Comparison of ENCODE assay signal across 9 mouse cellular contexts in the genomic region with DNA sequence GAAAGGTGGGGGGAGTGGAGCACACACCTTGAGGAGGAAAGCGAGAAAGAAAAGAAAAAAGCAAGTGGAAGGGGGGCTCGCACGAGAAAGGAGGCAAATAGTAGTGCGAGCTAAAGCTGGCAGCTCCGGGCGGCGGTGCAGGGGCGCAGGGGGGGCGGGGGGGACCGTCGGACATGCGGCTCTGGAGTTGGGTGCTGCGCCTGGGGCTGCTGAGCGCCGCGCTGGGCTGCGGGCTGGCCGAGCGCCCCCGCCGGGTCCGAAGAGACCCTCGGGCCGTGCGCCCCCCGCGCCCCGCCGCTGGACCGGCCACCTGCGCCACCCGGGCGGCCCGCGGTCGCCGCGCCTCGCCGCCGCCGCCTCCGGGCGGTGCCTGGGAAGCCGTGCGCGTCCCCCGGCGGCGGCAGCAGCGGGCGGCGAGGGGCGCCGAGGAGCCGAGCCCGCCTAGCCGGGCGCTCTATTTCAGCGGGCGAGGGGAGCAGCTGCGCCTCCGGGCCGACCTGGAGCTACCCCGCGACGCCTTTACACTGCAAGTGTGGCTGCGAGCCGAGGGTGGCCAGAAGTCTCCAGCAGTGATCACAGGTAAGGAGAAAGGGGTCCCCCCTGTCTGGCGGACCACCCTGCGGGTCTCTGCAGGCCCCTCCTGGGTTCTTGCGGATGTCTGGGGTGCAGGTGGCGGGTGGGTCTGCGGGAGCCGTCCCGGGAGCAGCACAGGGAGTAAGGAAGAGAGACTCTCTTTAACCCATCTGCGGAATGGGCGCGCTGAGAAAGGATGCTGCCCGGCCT. TPM values are rescaled to one million over a fixed set of nuclear protein-coding genes. Genes with fewer than 3 reads are reported as not detected.
DNase-seq lines count a peak whose midpoint lies in the region; ATAC-seq and TF ChIP-seq lines count a peak whose summit lies in the region.
"Had no signal": no experiment of that assay in that cellular context is flagged by ENCODE, and none has a peak within 500 bp of the region (broad histone marks: within the 10 kb centered on the region; RNA-seq: fewer than 3 reads in every experiment).

No protein-coding gene starts in this region.

- H3K4me1 ChIP-seq in ES-E14 (ENCODE audit: control insufficient read depth in 2 of 2, insufficient read depth in 2 of 2, low read length in 2 of 2, poor library complexity in 1 of 2) = no peaks in the 10 kb centered on the region
- 0 out of 2 replicates have a peak, but pooled peaks cover 2% of the 10 kb centered on the region for H3K4me1 ChIP-seq in embryonic fibroblast, embryonic 13.5 days (ENCODE audit: control insufficient read depth, insufficient read depth, low read length)
- H3K4me1 ChIP-seq in hindbrain, embryonic 12.5 days = peaks cover 25% of the 10 kb centered on the region
- 0 out of 2 replicates have a peak, but pooled peaks cover 5% of the 10 kb centered on the region for H3K4me1 ChIP-seq in liver, embryonic 13.5 days (replicated peaks)

- peak overlapping the region; percentile 91 for H3K4me2 ChIP-seq in hindbrain, embryonic 12.5 days (replicated peaks)
- peak overlapping the region; percentile 60 for H3K4me2 ChIP-seq in liver, embryonic 13.5 days

- ATAC-seq in hindbrain, embryonic 12.5 days (ENCODE audit: low FRiP score) = peak; percentile 76
- ATAC-seq in liver, embryonic 13.5 days (ENCODE audit: low read depth) = no peak

- peak overlapping the region; percentile 54 to 74 for H3K4me3 ChIP-seq in ES-E14 (ENCODE audit: insufficient read depth in 1 of 2, low read depth in 1 of 2, low read length in 2 of 2, poor library complexity in 1 of 2, severe bottlenecking in 1 of 2)
- peak overlapping the region; percentile 68 for H3K4me3 ChIP-seq in embryonic fibroblast, embryonic 13.5 days (ENCODE audit: insufficient read depth, low read length)
- peak overlapping the region; percentile 59 for H3K4me3 ChIP-seq in hindbrain, embryonic 12.5 days
- H3K4me3 ChIP-seq in liver, embryonic 13.5 days (replicated peaks) = peak overlapping the region; percentile 49
- H3K4me3 ChIP-seq: erythroblast, embryonic 14.5 days had no signal

- in situ Hi-C loops in ES-E14 (cut with MboI; ENCODE audit: low sequenced_read_pairs in 2 of 2, unreplicated experiment in 2 of 2) = no loop called here

- no peak for TF ChIP-seq CTCF in embryonic fibroblast, embryonic 13.5 days (IDR thresholded peaks at IDR 0.05; ENCODE audit: borderline replicate concordance, insufficient read depth, low read length)

- H3K9me3 ChIP-seq in ES-E14 (ENCODE audit: control insufficient read depth, insufficient read depth, low read depth, low read length) = no peaks in the 10 kb centered on the region
- no peaks in the 10 kb centered on the region for H3K9me3 ChIP-seq in hindbrain, embryonic 12.5 days (replicated peaks)
- H3K9me3 ChIP-seq in liver, embryonic 13.5 days (replicated peaks) = no peaks in the 10 kb centered on the region

- 0 out of 2 replicates have a peak overlapping the region, but pooled peaks have one; percentile 32 for H3K9ac ChIP-seq in ES-E14 (ENCODE audit: insufficient read depth, low read depth, low read length, poor library complexity, severe bottlenecking)
- peak overlapping the region; percentile 72 for H3K9ac ChIP-seq in hindbrain, embryonic 12.5 days
- H3K9ac ChIP-seq in liver, embryonic 13.5 days = no peak overlapping the region

- DNase-seq in adrenal gland, postnatal 14 days = peak; percentile 24
- DNase-seq in adrenal gland, adult 2 months = no peak
- no peak for DNase-seq in ES-E14 (ENCODE audit: low read depth, low spot score)
- no peak for DNase-seq in liver, embryonic 13.5 days
- DNase-seq in retina, postnatal 1 day = peak; percentile 58
- no peak for DNase-seq in spleen, adult 18-20 months

- no peaks in the 10 kb centered on the region for H3K36me3 ChIP-seq in ES-E14 (ENCODE audit: control insufficient read depth, insufficient read depth, low read length, poor library complexity, severe bottlenecking)
- no peaks in the 10 kb centered on the region for H3K36me3 ChIP-seq in hindbrain, embryonic 12.5 days
- H3K36me3 ChIP-seq in liver, embryonic 13.5 days = no peaks in the 10 kb centered on the region

- WGBS in hindbrain, embryonic 12.5 days = 1% methylated on average over 76 of the region's 80 CpGs
- WGBS in liver, embryonic 13.5 days (ENCODE audit: insufficient replicate concordance) = 1% methylated on average over 64 of the region's 80 CpGs

- H3K27ac ChIP-seq in ES-E14 (ENCODE audit: insufficient read depth, low read depth, low read length, poor library complexity, severe bottlenecking) = no peak overlapping the region
- H3K27ac ChIP-seq in embryonic fibroblast, embryonic 13.5 days (ENCODE audit: insufficient read depth, low read length) = peak overlapping the region; percentile 53
- no peak overlapping the region for H3K27ac ChIP-seq in hindbrain, embryonic 12.5 days
- no peak overlapping the region for H3K27ac ChIP-seq in liver, embryonic 13.5 days

- TF ChIP-seq POLR2A in embryonic fibroblast, embryonic 13.5 days (IDR thresholded peaks at IDR 0.05; ENCODE audit: low read depth, low read length) = no peak

- peaks cover 21% of the 10 kb centered on the region for H3K27me3 ChIP-seq in hindbrain, embryonic 12.5 days
- H3K27me3 ChIP-seq in liver, embryonic 13.5 days = peaks cover 62% of the 10 kb centered on the region

TF ChIP-seq in ES-E14, 5 proteins besides CTCF, POLR2A, EP300 and RAD21:
- TF ChIP-seq ZC3H11A (IDR thresholded peaks at IDR 0.05; ENCODE audit: borderline replicate concordance, low read depth, low read length) (no peak), MAFK (IDR thresholded peaks at IDR 0.05; ENCODE audit: insufficient read depth, low read depth, low read length) (no peak), CHD2 (IDR thresholded peaks at IDR 0.05; ENCODE audit: low read depth, low read length) (no peak), HCFC1 (IDR thresholded peaks at IDR 0.05; ENCODE audit: borderline replicate concordance, insufficient read depth, low read length) (no peak), ZNF384 (IDR thresholded peaks at IDR 0.05; ENCODE audit: low read depth, low read length) (no peak)

RNA-seq across cellular contexts. Expression of a gene that starts 0.6 kb away (rescaled TPM):
- 1.1 and 1.6 TPM in 2 replicates for total RNA-seq in adrenal gland, postnatal 14 days (2021)
- under 1 TPM; 0.37 to 0.45 TPM for total RNA-seq in adrenal gland, adult 2 months (2021)
- polyA plus RNA-seq in adrenal gland, adult 2 months (2012; rRNA removed) = 0.02 and 0.07 TPM in 2 replicates
- total RNA-seq in ES-E14 (2012; rRNA removed) = 0.37 and 0.98 TPM in 2 replicates
- polyA plus RNA-seq in embryonic fibroblast, embryonic 13.5 days (2011; ENCODE audit: insufficient read length, low read depth, missing spikeins) = 54.2 and 59.8 TPM in 2 replicates
- 1.3 and 1.6 TPM in 2 replicates for polyA plus RNA-seq in hindbrain, embryonic 12.5 days (2016; fragmentation: Nextera tagmentation; extraction: Ambion mirVana)
- 0.02 and 0.03 TPM in 2 replicates for polyA plus RNA-seq in liver, embryonic 13.5 days (2015; fragmentation: Nextera tagmentation; extraction: Ambion mirVana)
- polyA plus RNA-seq: erythroblast, embryonic 14.5 days had no signal

Comparison
In these comparisons a context has a peak if more than half of its experiments do, and no peak if none do; other contexts are left out.
1. DNase-seq: peak in adrenal gland, postnatal 14 days (single experiment) and retina, postnatal 1 day (single experiment); none in adrenal gland, adult 2 months (single experiment), ES-E14 (single experiment), liver, embryonic 13.5 days (single experiment) and spleen, adult 18-20 months (0 of 2).
2. RNA of a gene that starts 0.6 kb away (polyA plus RNA-seq): 54.2 to 59.8 TPM in embryonic fibroblast, embryonic 13.5 days; 1.3 to 1.6 TPM in hindbrain, embryonic 12.5 days, 0.02 to 0.03 TPM in liver, embryonic 13.5 days and 0.02 to 0.07 TPM in adrenal gland, adult 2 months; every median in the first group is over 10 times any median in the second.
3. Peak in every context shown above with its lines, with median percentiles within 50 percentile points of each other: H3K4me3 ChIP-seq.